Mouse (Mus musculus) intestine, embryonic 14.5 days (tissue): Measurements from ENCODE around the gene Rapgef5. TPM values are rescaled to one million over a fixed set of nuclear protein-coding genes. Genes with fewer than 3 reads are reported as not detected.

ENCODE experiments used
- ATAC-seq: fragments of 200-750 bp; cut with Nextera tagmentation; replicated peaks from 2 replicates; pipeline ENCODE4 v1.8.0; 2017; ENCODE audit warnings: low read depth, moderate number of reproducible peaks, moderate TSS enrichment, moderate library complexity; ENCODE audit not compliant: low FRiP score, low TSS enrichment
- DNase-seq: peaks from one replicate; pipeline ENCODE4 v3.0.0-alpha.2; 2018; ENCODE audit warnings: low spot score
- H3K27ac ChIP-seq: fragments of 300-500 bp; sonication (generic); 2 replicates; pipeline ENCODE4 v1.5.1; 2014; ENCODE audit warnings: low read depth, mild to moderate bottlenecking, control low read depth
- H3K27me3 ChIP-seq: fragments of 300-500 bp; sonication (generic); replicated peaks from 2 replicates; pipeline ENCODE4 v1.6.1; 2014; ENCODE audit warnings: low read length, control low read depth; ENCODE audit not compliant: control insufficient read depth, insufficient read depth
- H3K36me3 ChIP-seq: fragments of 300-500 bp; sonication (generic); 2 replicates; pipeline ENCODE4 v1.6.1; 2014; ENCODE audit warnings: low read length, control low read depth; ENCODE audit not compliant: control insufficient read depth, insufficient read depth
- H3K4me1 ChIP-seq: fragments of 300-500 bp; sonication (generic); replicated peaks from 2 replicates; pipeline ENCODE4 v1.6.1; 2014; ENCODE audit warnings: low read length, control low read depth, mixed read lengths; ENCODE audit not compliant: control insufficient read depth, insufficient read depth
- H3K4me2 ChIP-seq: fragments of 300-500 bp; sonication (generic); 2 replicates; pipeline ENCODE4 v1.6.1; 2014; ENCODE audit warnings: low read length
- H3K4me3 ChIP-seq: fragments of 300-500 bp; sonication (generic); 2 replicates; pipeline ENCODE4 v1.5.1; 2014; ENCODE audit warnings: low read depth, low read length, control low read depth, mixed read lengths
- H3K9ac ChIP-seq: fragments of 300-500 bp; sonication (generic); 2 replicates; pipeline ENCODE4 v1.6.1; 2014; ENCODE audit warnings: mild to moderate bottlenecking, low read length
- H3K9me3 ChIP-seq: fragments of 300-500 bp; sonication (generic); 2 replicates; pipeline ENCODE4 v1.6.1; 2016; ENCODE audit warnings: low read length, control low read depth; ENCODE audit not compliant: control insufficient read depth
- WGBS: fragments of 180-500 bp; shearing (Covaris S2); extraction: QIAGEN DNeasy Blood & Tissue Kit; methylation state at CpG from one replicate; pipeline ENCODE4 v1.1.7; 2014; 5-methylcytosine and 5-hydroxymethylcytosine counted together
- polyA plus RNA-seq: library from polyadenylated mRNA; unstranded; fragments of >200 nt; fragmentation: Nextera tagmentation; extraction: Ambion mirVana; gene quantifications from 2 replicates; pipeline ENCODE4 v1.2.1, GENCODE M21; 2014

Rapgef5 gene
- polyA plus RNA-seq, 1 experiment from 2014 or later: 8.4 TPM

DNA sequence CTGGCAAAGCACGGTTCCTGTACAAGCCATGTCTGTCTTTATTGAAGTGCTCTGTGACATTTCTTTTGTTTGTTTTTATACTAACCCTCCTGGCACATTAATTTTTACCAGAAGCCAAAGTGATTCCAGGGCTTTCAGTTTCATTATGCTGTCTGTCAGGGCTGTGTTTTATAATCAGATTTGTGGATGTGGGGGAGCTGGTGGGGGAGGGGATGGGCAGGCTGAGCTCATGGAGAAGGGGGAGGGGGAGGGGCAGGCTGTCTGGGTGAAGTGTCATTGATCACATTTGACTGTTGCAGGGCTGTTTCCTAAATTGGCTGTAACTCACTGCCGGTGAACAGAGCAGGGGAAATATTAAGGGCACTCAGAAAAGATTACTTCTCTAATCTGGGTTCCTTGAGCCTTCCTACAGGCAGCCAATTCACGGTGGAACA lies 211.9 kb downstream of the Rapgef5 start:
- WGBS: 19% methylated on average over 3 of the region's 3 CpGs
- no peak overlapping the region for H3K27ac ChIP-seq
- no peak overlapping the region for H3K9ac ChIP-seq
- ATAC-seq (no peak), DNase-seq (peak; percentile 49)
- H3K4me1 ChIP-seq: peaks cover 7% of the 10 kb centered on the region
- H3K36me3 ChIP-seq: no peaks in the 10 kb centered on the region
- no peaks in the 10 kb centered on the region for H3K27me3 ChIP-seq
- H3K4me3 ChIP-seq: no peak overlapping the region
- H3K4me2 ChIP-seq: no peak overlapping the region
- no peaks in the 10 kb centered on the region for H3K9me3 ChIP-seq

DNA sequence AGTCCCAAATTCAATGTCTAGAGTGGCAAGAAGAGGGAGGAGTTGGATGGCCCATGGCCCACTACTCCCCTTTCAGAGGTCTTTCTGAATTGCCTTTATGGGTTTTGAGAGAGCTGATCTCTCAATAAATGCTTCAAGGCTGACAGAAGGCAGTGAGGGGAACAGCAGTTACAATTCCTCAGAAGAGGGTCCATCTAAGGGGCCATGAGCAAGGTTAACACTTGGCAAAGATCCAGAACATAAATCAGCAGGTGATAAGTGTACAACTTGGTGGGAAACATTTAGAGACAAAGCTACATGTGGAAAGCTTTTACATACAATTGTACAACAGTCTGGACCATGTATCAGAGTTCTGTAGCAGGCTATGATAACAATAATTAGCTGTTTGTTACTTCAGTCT lies 217.3 kb downstream of the Rapgef5 start:
- H3K4me2 ChIP-seq: no peak overlapping the region
- no peak for DNase-seq
- H3K36me3 ChIP-seq: no peaks in the 10 kb centered on the region
- no peak overlapping the region for H3K27ac ChIP-seq
- no peak overlapping the region for H3K9ac ChIP-seq
- no peaks in the 10 kb centered on the region for H3K9me3 ChIP-seq
- H3K27me3 ChIP-seq: no peaks in the 10 kb centered on the region
- no peak for ATAC-seq
- no peaks in the 10 kb centered on the region for H3K4me1 ChIP-seq
- H3K4me3 ChIP-seq: no peak overlapping the region

GRCm38 (mm10) chr12:117736130-117736529 lies 219.9 kb downstream of the Rapgef5 start:
- H3K27ac ChIP-seq: no peak overlapping the region
- no peak overlapping the region for H3K4me3 ChIP-seq
- H3K27me3 ChIP-seq: no peaks in the 10 kb centered on the region
- no peaks in the 10 kb centered on the region for H3K36me3 ChIP-seq
- DNase-seq (peak; percentile 44), ATAC-seq (no peak)
- 0 out of 2 replicates have a peak, but pooled peaks cover 3% of the 10 kb centered on the region for H3K4me1 ChIP-seq
- H3K4me2 ChIP-seq: no peak overlapping the region
- no peaks in the 10 kb centered on the region for H3K9me3 ChIP-seq
- WGBS: 80% methylated on average over 3 of the region's 3 CpGs
- no peak overlapping the region for H3K9ac ChIP-seq

DNA sequence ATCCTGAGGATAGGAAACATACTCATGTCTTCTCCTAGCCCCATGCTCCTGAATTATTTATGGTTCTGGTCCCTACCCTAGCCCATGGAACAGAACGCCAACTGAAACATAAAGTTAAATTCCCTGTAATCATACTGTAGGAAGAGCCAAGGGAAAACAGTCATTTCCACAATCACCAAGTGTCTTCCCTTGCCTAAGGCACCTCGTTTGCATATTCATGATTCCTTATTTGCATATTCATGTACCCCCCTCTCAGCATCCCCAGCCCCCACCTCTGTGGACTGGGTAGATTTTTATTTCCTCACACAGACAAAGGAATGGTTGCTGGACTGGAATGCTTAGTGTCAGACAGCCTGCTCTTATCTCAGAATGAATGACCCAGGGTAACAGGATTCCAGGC lies 220.6 kb downstream of the Rapgef5 start:
- no peak overlapping the region for H3K4me3 ChIP-seq
- H3K27ac ChIP-seq: no peak overlapping the region
- no peaks in the 10 kb centered on the region for H3K27me3 ChIP-seq
- H3K4me1 ChIP-seq: 0 out of 2 replicates have a peak, but pooled peaks cover 3% of the 10 kb centered on the region
- H3K36me3 ChIP-seq: no peaks in the 10 kb centered on the region
- no peak overlapping the region for H3K9ac ChIP-seq
- H3K9me3 ChIP-seq: no peaks in the 10 kb centered on the region
- 0 out of 2 replicates have a peak, but pooled peaks have one; percentile 53 for ATAC-seq
- 43% methylated on average over 2 of the region's 2 CpGs for WGBS
- H3K4me2 ChIP-seq: no peak overlapping the region
- DNase-seq: peak; percentile 44

- ATAC-seq (0 out of 2 replicates have a peak, but pooled peaks have one; percentile 34), DNase-seq (peak; percentile 9)
- Histone ChIP-seq H3K27me3 (no peaks in the 10 kb centered on the region), H3K4me1 (0 out of 2 replicates have a peak, but pooled peaks cover 3% of the 10 kb centered on the region), H3K4me2 (no peak overlapping the region), H3K9ac (no peak overlapping the region), H3K27ac (no peak overlapping the region), H3K4me3 (no peak overlapping the region), H3K9me3 (no peaks in the 10 kb centered on the region), H3K36me3 (no peaks in the 10 kb centered on the region)
- WGBS: 60% methylated on average over 11 of the region's 11 CpGs
Observed at GRCm38 (mm10) chr12:117737332-117738031, 221.2 kb downstream of the Rapgef5 start.

GRCm38 (mm10) chr12:117742487-117742886 lies 226.2 kb downstream of the Rapgef5 start:
- 18% methylated on average over 1 of the region's 1 CpGs for WGBS
- DNase-seq (no peak), ATAC-seq (no peak)
- Histone ChIP-seq H3K9ac (no peak overlapping the region), H3K9me3 (no peaks in the 10 kb centered on the region), H3K36me3 (no peaks in the 10 kb centered on the region), H3K4me2 (no peak overlapping the region), H3K4me3 (no peak overlapping the region), H3K27ac (no peak overlapping the region), H3K27me3 (no peaks in the 10 kb centered on the region), H3K4me1 (0 out of 2 replicates have a peak, but pooled peaks cover 3% of the 10 kb centered on the region)

- Histone ChIP-seq H3K4me1 (0 out of 2 replicates have a peak, but pooled peaks cover 3% of the 10 kb centered on the region), H3K36me3 (no peaks in the 10 kb centered on the region)
- no peak for DNase-seq
Observed at GRCm38 (mm10) chr12:117744580-117745483, 228.6 kb downstream of the Rapgef5 start.

GRCm38 (mm10) chr12:117746611-117747010 lies 230.3 kb downstream of the Rapgef5 start:
- DNase-seq: no peak
- WGBS: 91% methylated on average over 7 of the region's 7 CpGs

More at GRCm38 (mm10) chr12:117744580-117745483, 228.6 kb downstream of the Rapgef5 start:
- Histone ChIP-seq H3K27ac (no peak overlapping the region), H3K9me3 (no peaks in the 10 kb centered on the region), H3K27me3 (no peaks in the 10 kb centered on the region), H3K9ac (no peak overlapping the region), H3K4me3 (no peak overlapping the region), H3K4me2 (no peak overlapping the region)
- ATAC-seq: no peak
- WGBS: 38% methylated on average over 8 of the region's 8 CpGs

More at GRCm38 (mm10) chr12:117746611-117747010, 230.3 kb downstream of the Rapgef5 start:
- Histone ChIP-seq H3K36me3 (no peaks in the 10 kb centered on the region), H3K4me1 (peaks cover 5% of the 10 kb centered on the region; the same call in 1 of the 2 replicates), H3K27ac (no peak overlapping the region), H3K4me2 (no peak overlapping the region), H3K9me3 (no peaks in the 10 kb centered on the region), H3K27me3 (no peaks in the 10 kb centered on the region), H3K9ac (no peak overlapping the region), H3K4me3 (no peak overlapping the region)
- ATAC-seq: no peak
